Mouse (Mus musculus): Measurements from ENCODE around the gene Plekhg2. TPM values are rescaled to one million over a fixed set of nuclear protein-coding genes. Genes with fewer than 3 reads are reported as not detected.

The Plekhg2 gene
- 35.8 and 41.8 TPM in 2 replicates for polyA plus RNA-seq (2015; fragmentation: Nextera tagmentation; extraction: Ambion mirVana)

GRCm38 (mm10) chr7:28372251-28373108 lies at the start of gene Plekhg2:
Gene Plekhg2, minus strand, starts transcription at chr7:28372599.
- peak within 1 kb of the TSS; percentile 96 for H3K27ac ChIP-seq (ENCODE audit: low read length)

DNA sequence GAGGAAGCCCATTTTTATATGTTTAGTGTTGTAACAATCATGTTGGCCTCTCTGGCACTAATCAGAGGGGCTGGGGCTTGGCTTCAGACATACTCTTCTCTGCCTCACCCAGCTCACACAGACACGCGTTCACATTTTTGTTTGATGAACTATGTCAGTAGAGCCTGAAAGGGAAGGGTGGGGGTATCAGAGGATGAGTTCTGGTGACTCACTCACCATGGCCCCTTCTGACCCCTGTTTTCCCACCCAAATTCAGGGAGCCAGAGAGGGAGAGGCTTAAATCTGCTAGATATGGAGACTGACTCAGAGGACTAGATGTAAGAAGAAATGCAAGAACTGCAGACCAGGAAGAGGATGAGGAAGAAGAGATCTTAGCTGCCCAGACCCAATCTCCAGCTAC lies 47.0 kb upstream of the Plekhg2 start:
- Histone ChIP-seq H3K4me2 (ENCODE audit: low read depth, low read length) (no peak overlapping the region), H3K27ac (ENCODE audit: low read length) (no peak overlapping the region), H3K36me3 (ENCODE audit: control insufficient read depth, insufficient read depth) (peaks cover 28% of the 10 kb centered on the region), H3K9me3 (replicated peaks; ENCODE audit: control insufficient read depth, low read length) (no peaks in the 10 kb centered on the region), H3K27me3 (ENCODE audit: control insufficient read depth, insufficient read depth, low read length) (no peaks in the 10 kb centered on the region), H3K4me3 (ENCODE audit: low read length) (no peak overlapping the region), H3K4me1 (ENCODE audit: control insufficient read depth, insufficient read depth, low read length) (peaks cover 12% of the 10 kb centered on the region), H3K9ac (ENCODE audit: low read length) (no peak overlapping the region)
- WGBS = 91% methylated on average over 2 of the region's 2 CpGs
- ATAC-seq (replicated peaks; ENCODE audit: extremely low read depth, insufficient read depth, low FRiP score) = no peak

More at GRCm38 (mm10) chr7:28372251-28373108, at the start of gene Plekhg2:
- H3K36me3 ChIP-seq (ENCODE audit: control insufficient read depth, insufficient read depth) = peaks cover 9% of the 10 kb centered on the region; the same call in 1 of the 2 replicates
- H3K27me3 ChIP-seq (ENCODE audit: control insufficient read depth, insufficient read depth, low read length) = no peaks in the 10 kb centered on the region
- peak within 1 kb of the TSS; percentile 89 for H3K9ac ChIP-seq (ENCODE audit: low read length)
- H3K4me1 ChIP-seq (ENCODE audit: control insufficient read depth, insufficient read depth, low read length) = peaks cover 32% of the 10 kb centered on the region
- H3K9me3 ChIP-seq (replicated peaks; ENCODE audit: control insufficient read depth, low read length) = no peaks in the 10 kb centered on the region
- peak; percentile 89 for ATAC-seq (replicated peaks; ENCODE audit: extremely low read depth, insufficient read depth, low FRiP score)
- WGBS = under 1% methylated on average over 58 of the region's 66 CpGs
- H3K4me2 ChIP-seq (ENCODE audit: low read depth, low read length) = peak within 1 kb of the TSS; percentile 91
- peak within 1 kb of the TSS; percentile 82 for H3K4me3 ChIP-seq (ENCODE audit: low read length)

GRCm38 (mm10) chr7:28418096-28418670 lies 45.8 kb upstream of the Plekhg2 start:
- Histone ChIP-seq H3K27ac (ENCODE audit: low read length) (peak overlapping the region; percentile 44), H3K4me3 (ENCODE audit: low read length) (no peak overlapping the region), H3K4me2 (ENCODE audit: low read depth, low read length) (no peak overlapping the region), H3K9ac (ENCODE audit: low read length) (no peak overlapping the region), H3K9me3 (replicated peaks; ENCODE audit: control insufficient read depth, low read length) (no peaks in the 10 kb centered on the region), H3K27me3 (ENCODE audit: control insufficient read depth, insufficient read depth, low read length) (no peaks in the 10 kb centered on the region), H3K36me3 (ENCODE audit: control insufficient read depth, insufficient read depth) (peaks cover 33% of the 10 kb centered on the region), H3K4me1 (ENCODE audit: control insufficient read depth, insufficient read depth, low read length) (peaks cover 12% of the 10 kb centered on the region)
- WGBS = 40% methylated on average over 8 of the region's 8 CpGs
- peak; percentile 86 for ATAC-seq (replicated peaks; ENCODE audit: extremely low read depth, insufficient read depth, low FRiP score)

GRCm38 (mm10) chr7:28417368-28417767 lies 45.0 kb upstream of the Plekhg2 start:
- H3K4me1 ChIP-seq (ENCODE audit: control insufficient read depth, insufficient read depth, low read length) = peaks cover 12% of the 10 kb centered on the region
- H3K9me3 ChIP-seq (replicated peaks; ENCODE audit: control insufficient read depth, low read length) = no peaks in the 10 kb centered on the region
- no peak overlapping the region for H3K27ac ChIP-seq (ENCODE audit: low read length)
- no peak for ATAC-seq (replicated peaks; ENCODE audit: extremely low read depth, insufficient read depth, low FRiP score)
- H3K36me3 ChIP-seq (ENCODE audit: control insufficient read depth, insufficient read depth) = peaks cover 33% of the 10 kb centered on the region
- H3K4me3 ChIP-seq (ENCODE audit: low read length) = no peak overlapping the region
- H3K4me2 ChIP-seq (ENCODE audit: low read depth, low read length) = no peak overlapping the region
- H3K9ac ChIP-seq (ENCODE audit: low read length) = no peak overlapping the region
- H3K27me3 ChIP-seq (ENCODE audit: control insufficient read depth, insufficient read depth, low read length) = no peaks in the 10 kb centered on the region

- no peak overlapping the region for H3K4me3 ChIP-seq (ENCODE audit: low read length)
- H3K36me3 ChIP-seq (ENCODE audit: control insufficient read depth, insufficient read depth) = peaks cover 40% of the 10 kb centered on the region
- H3K27ac ChIP-seq (ENCODE audit: low read length) = no peak overlapping the region
- H3K4me2 ChIP-seq (ENCODE audit: low read depth, low read length) = no peak overlapping the region
- no peak for ATAC-seq (replicated peaks; ENCODE audit: extremely low read depth, insufficient read depth, low FRiP score)
- no peaks in the 10 kb centered on the region for H3K27me3 ChIP-seq (ENCODE audit: control insufficient read depth, insufficient read depth, low read length)
- WGBS = 58% methylated on average over 4 of the region's 4 CpGs
- H3K4me1 ChIP-seq (ENCODE audit: control insufficient read depth, insufficient read depth, low read length) = peaks cover 17% of the 10 kb centered on the region
- no peak overlapping the region for H3K9ac ChIP-seq (ENCODE audit: low read length)
- H3K9me3 ChIP-seq (replicated peaks; ENCODE audit: control insufficient read depth, low read length) = no peaks in the 10 kb centered on the region
These were observed 40.4 kb upstream of the Plekhg2 start for GRCm38 (mm10) chr7:28412826-28413225.

GRCm38 (mm10) chr7:28410841-28411475 lies 38.6 kb upstream of the Plekhg2 start:
- Histone ChIP-seq H3K27ac (ENCODE audit: low read length) (peak overlapping the region; percentile 57), H3K36me3 (ENCODE audit: control insufficient read depth, insufficient read depth) (peaks cover 50% of the 10 kb centered on the region), H3K27me3 (ENCODE audit: control insufficient read depth, insufficient read depth, low read length) (no peaks in the 10 kb centered on the region), H3K9ac (ENCODE audit: low read length) (no peak overlapping the region), H3K4me3 (ENCODE audit: low read length) (no peak overlapping the region), H3K9me3 (replicated peaks; ENCODE audit: control insufficient read depth, low read length) (no peaks in the 10 kb centered on the region), H3K4me2 (ENCODE audit: low read depth, low read length) (no peak overlapping the region), H3K4me1 (ENCODE audit: control insufficient read depth, insufficient read depth, low read length) (peaks cover 16% of the 10 kb centered on the region)
- 0 out of 2 replicates have a peak, but pooled peaks have one; percentile 57 for ATAC-seq (replicated peaks; ENCODE audit: extremely low read depth, insufficient read depth, low FRiP score)
- WGBS = 67% methylated on average over 3 of the region's 3 CpGs

GRCm38 (mm10) chr7:28401942-28402341 lies 29.5 kb upstream of the Plekhg2 start:
- no peak for ATAC-seq (replicated peaks; ENCODE audit: extremely low read depth, insufficient read depth, low FRiP score)
- Histone ChIP-seq H3K27ac (ENCODE audit: low read length) (no peak overlapping the region), H3K4me3 (ENCODE audit: low read length) (no peak overlapping the region), H3K36me3 (ENCODE audit: control insufficient read depth, insufficient read depth) (peaks cover 80% of the 10 kb centered on the region), H3K27me3 (ENCODE audit: control insufficient read depth, insufficient read depth, low read length) (no peaks in the 10 kb centered on the region), H3K4me1 (ENCODE audit: control insufficient read depth, insufficient read depth, low read length) (no peaks in the 10 kb centered on the region), H3K9me3 (replicated peaks; ENCODE audit: control insufficient read depth, low read length) (no peaks in the 10 kb centered on the region), H3K4me2 (ENCODE audit: low read depth, low read length) (no peak overlapping the region), H3K9ac (ENCODE audit: low read length) (no peak overlapping the region)
- 65% methylated on average over 3 of the region's 3 CpGs for WGBS

GRCm38 (mm10) chr7:28401030-28401429 lies 28.6 kb upstream of the Plekhg2 start:
- no peaks in the 10 kb centered on the region for H3K9me3 ChIP-seq (replicated peaks; ENCODE audit: control insufficient read depth, low read length)
- no peak for ATAC-seq (replicated peaks; ENCODE audit: extremely low read depth, insufficient read depth, low FRiP score)
- H3K9ac ChIP-seq (ENCODE audit: low read length) = no peak overlapping the region
- 91% methylated on average over 1 of the region's 1 CpGs for WGBS
- H3K27me3 ChIP-seq (ENCODE audit: control insufficient read depth, insufficient read depth, low read length) = no peaks in the 10 kb centered on the region
- no peak overlapping the region for H3K4me3 ChIP-seq (ENCODE audit: low read length)
- H3K4me2 ChIP-seq (ENCODE audit: low read depth, low read length) = no peak overlapping the region
- no peak overlapping the region for H3K27ac ChIP-seq (ENCODE audit: low read length)
- no peaks in the 10 kb centered on the region for H3K4me1 ChIP-seq (ENCODE audit: control insufficient read depth, insufficient read depth, low read length)
- peaks cover 80% of the 10 kb centered on the region for H3K36me3 ChIP-seq (ENCODE audit: control insufficient read depth, insufficient read depth)
